Mouse (Mus musculus): ENCODE measurements around the gene Disp1.

DNA sequence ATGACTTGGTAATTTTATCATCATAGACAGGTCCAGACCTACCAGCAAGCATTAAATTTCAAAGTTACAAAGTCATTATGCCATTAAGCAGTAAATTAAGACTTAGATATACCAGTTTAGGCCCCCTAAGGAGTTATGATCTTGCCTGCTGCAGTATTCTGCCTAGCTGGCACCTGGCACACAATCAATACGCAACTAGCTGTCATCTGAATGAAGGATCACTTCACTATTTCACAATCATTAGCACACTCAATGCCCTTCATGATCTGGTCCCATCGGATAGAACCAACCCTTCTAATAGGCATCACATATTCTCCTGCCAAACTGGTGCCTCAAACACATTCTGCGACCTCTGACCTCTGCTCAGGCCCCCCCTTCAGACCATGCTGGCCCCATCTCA lies 14.2 kb downstream of the Disp1 start:
- TF ChIP-seq CTCF (IDR thresholded peaks at IDR 0.05; ENCODE audit: control insufficient read depth, insufficient read depth, insufficient replicate concordance, low read depth, low read length) (no peak), POLR2A (IDR thresholded peaks at IDR 0.05; ENCODE audit: control insufficient read depth, low read depth, low read length) (no peak)

Data from testis, adult 2 months (tissue).